Mouse (Mus musculus): ENCODE data around the gene Use1.

The Use1 gene

GRCm38 (mm10) chr8:71402446-71402964 lies 35.9 kb downstream of the Use1 start:
- no peak for DNase-seq (ENCODE audit: low read depth, low spot score)

GRCm38 (mm10) chr8:71403107-71403885 lies 36.6 kb downstream of the Use1 start:
- DNase-seq (ENCODE audit: low read depth, low spot score), result no peak

GRCm38 (mm10) chr8:71404011-71404410 lies 37.4 kb downstream of the Use1 start:
- no peak for DNase-seq (ENCODE audit: low read depth, low spot score)

- no peak for DNase-seq (ENCODE audit: low read depth, low spot score)
Measured at GRCm38 (mm10) chr8:71404951-71405351, 38.3 kb downstream of the Use1 start.

GRCm38 (mm10) chr8:71405401-71406098 lies 38.9 kb downstream of the Use1 start, which contains the start of gene Ankle1:
TSS of gene Ankle1 (plus strand) at chr8:71406010.
- DNase-seq (ENCODE audit: low read depth, low spot score), result peak; percentile 96

- DNase-seq (ENCODE audit: low read depth, low spot score), result peak; percentile 82
Measured at GRCm38 (mm10) chr8:71406099-71407015, 39.7 kb downstream of the Use1 start.

GRCm38 (mm10) chr8:71407441-71407840 lies 40.8 kb downstream of the Use1 start:
- no peak for DNase-seq (ENCODE audit: low read depth, low spot score)

GRCm38 (mm10) chr8:71408231-71408630 lies 41.6 kb downstream of the Use1 start:
- DNase-seq (ENCODE audit: low read depth, low spot score), result no peak

- DNase-seq (ENCODE audit: low read depth, low spot score), result no peak
Measured at GRCm38 (mm10) chr8:71411535-71412273, 45.1 kb downstream of the Use1 start.

Data from mesoderm, embryonic 11.5 days (tissue).